Mouse (Mus musculus): Measurements from ENCODE around the gene Setd5.

- no peak for TF ChIP-seq CTCF (conservative IDR thresholded peaks at IDR 0.05; ENCODE audit: insufficient read depth, insufficient read length, low read depth, low read length)
- TF ChIP-seq POLR2A (IDR thresholded peaks at IDR 0.05; ENCODE audit: low read depth, low read length) = no peak
These were observed 16.0 kb downstream of the Setd5 start for GRCm38 (mm10) chr6:113093206-113093605.

All from kidney, adult 2 months (tissue).